Mouse (Mus musculus): Measurements from ENCODE around the gene Mzf1. TPM values are rescaled to one million over a fixed set of nuclear protein-coding genes. Genes with fewer than 3 reads are reported as not detected.

Mzf1 gene
- polyA plus RNA-seq, 2 experiments: 2.5 to 5.3 TPM

- DNase-seq (ENCODE audit: low spot score): no peak
- Histone ChIP-seq H3K9ac (ENCODE audit: low read depth, low read length, severe bottlenecking) (peak overlapping the region; percentile 69), H3K27me3 (ENCODE audit: control insufficient read depth, insufficient read depth, low read length) (peaks cover 31% of the 10 kb centered on the region), H3K36me3 (ENCODE audit: control insufficient read depth, insufficient read depth, low read length) (no peaks in the 10 kb centered on the region), H3K4me1 (ENCODE audit: control insufficient read depth, insufficient read depth, low read length) (peaks cover 11% of the 10 kb centered on the region), H3K9me3 (ENCODE audit: control insufficient read depth, low read length) (no peaks in the 10 kb centered on the region), H3K4me2 (replicated peaks; ENCODE audit: low read depth, low read length, severe bottlenecking) (peak overlapping the region; percentile 95), H3K27ac (replicated peaks; ENCODE audit: low read depth, low read length) (no peak overlapping the region), H3K4me3 (replicated peaks; ENCODE audit: low read length) (peak overlapping the region; percentile 45)
- ATAC-seq (ENCODE audit: low FRiP score, low read depth): no peak
- WGBS: 4% methylated on average over 19 of the region's 23 CpGs
- no peak for TF ChIP-seq POLR2A (IDR thresholded peaks at IDR 0.05; ENCODE audit: borderline replicate concordance, extremely low read depth, insufficient read depth, insufficient read length)
Observed at GRCm38 (mm10) chr7:13044254-13044625, 10.3 kb downstream of the Mzf1 start.

- H3K9ac ChIP-seq (ENCODE audit: low read depth, low read length, severe bottlenecking): peak overlapping the region; percentile 69
- peaks cover 31% of the 10 kb centered on the region for H3K27me3 ChIP-seq (ENCODE audit: control insufficient read depth, insufficient read depth, low read length)
- 5% methylated on average over 86 of the region's 88 CpGs for WGBS
- no peak for DNase-seq (ENCODE audit: low spot score)
- H3K4me2 ChIP-seq (replicated peaks; ENCODE audit: low read depth, low read length, severe bottlenecking): peak overlapping the region; percentile 95
- no peaks in the 10 kb centered on the region for H3K36me3 ChIP-seq (ENCODE audit: control insufficient read depth, insufficient read depth, low read length)
- H3K4me1 ChIP-seq (ENCODE audit: control insufficient read depth, insufficient read depth, low read length): peaks cover 15% of the 10 kb centered on the region
- no peaks in the 10 kb centered on the region for H3K9me3 ChIP-seq (ENCODE audit: control insufficient read depth, low read length)
- H3K4me3 ChIP-seq (replicated peaks; ENCODE audit: low read length): peak overlapping the region; percentile 45
- no peak overlapping the region for H3K27ac ChIP-seq (replicated peaks; ENCODE audit: low read depth, low read length)
- peak; percentile 21 for ATAC-seq (ENCODE audit: low FRiP score, low read depth)
- TF ChIP-seq POLR2A (IDR thresholded peaks at IDR 0.05; ENCODE audit: borderline replicate concordance, extremely low read depth, insufficient read depth, insufficient read length): no peak
Observed at GRCm38 (mm10) chr7:13043445-13044253, 10.9 kb downstream of the Mzf1 start.

GRCm38 (mm10) chr7:13043120-13043444 is 11.5 kb downstream of the Mzf1 start:
- peak overlapping the region; percentile 95 for H3K4me2 ChIP-seq (replicated peaks; ENCODE audit: low read depth, low read length, severe bottlenecking)
- peaks cover 15% of the 10 kb centered on the region for H3K4me1 ChIP-seq (ENCODE audit: control insufficient read depth, insufficient read depth, low read length)
- peak overlapping the region; percentile 69; the same call in 1 of the 2 replicates for H3K9ac ChIP-seq (ENCODE audit: low read depth, low read length, severe bottlenecking)
- TF ChIP-seq POLR2A (IDR thresholded peaks at IDR 0.05; ENCODE audit: borderline replicate concordance, extremely low read depth, insufficient read depth, insufficient read length): no peak
- H3K36me3 ChIP-seq (ENCODE audit: control insufficient read depth, insufficient read depth, low read length): no peaks in the 10 kb centered on the region
- ATAC-seq (ENCODE audit: low FRiP score, low read depth) (no peak), DNase-seq (ENCODE audit: low spot score) (no peak)
- H3K27ac ChIP-seq (replicated peaks; ENCODE audit: low read depth, low read length): no peak overlapping the region
- 45% methylated on average over 16 of the region's 16 CpGs for WGBS
- H3K4me3 ChIP-seq (replicated peaks; ENCODE audit: low read length): peak overlapping the region; percentile 45
- peaks cover 31% of the 10 kb centered on the region for H3K27me3 ChIP-seq (ENCODE audit: control insufficient read depth, insufficient read depth, low read length)
- no peaks in the 10 kb centered on the region for H3K9me3 ChIP-seq (ENCODE audit: control insufficient read depth, low read length)

GRCm38 (mm10) chr7:13042511-13042910 is 12.1 kb downstream of the Mzf1 start:
- peaks cover 31% of the 10 kb centered on the region for H3K27me3 ChIP-seq (ENCODE audit: control insufficient read depth, insufficient read depth, low read length)
- no peak for TF ChIP-seq POLR2A (IDR thresholded peaks at IDR 0.05; ENCODE audit: borderline replicate concordance, extremely low read depth, insufficient read depth, insufficient read length)
- no peak for ATAC-seq (ENCODE audit: low FRiP score, low read depth)

GRCm38 (mm10) chr7:13041256-13041655 is 13.3 kb downstream of the Mzf1 start:
- Histone ChIP-seq H3K4me2 (replicated peaks; ENCODE audit: low read depth, low read length, severe bottlenecking) (no peak overlapping the region), H3K9me3 (ENCODE audit: control insufficient read depth, low read length) (no peaks in the 10 kb centered on the region), H3K9ac (ENCODE audit: low read depth, low read length, severe bottlenecking) (no peak overlapping the region), H3K4me1 (ENCODE audit: control insufficient read depth, insufficient read depth, low read length) (peaks cover 23% of the 10 kb centered on the region), H3K36me3 (ENCODE audit: control insufficient read depth, insufficient read depth, low read length) (peaks cover 4% of the 10 kb centered on the region), H3K4me3 (replicated peaks; ENCODE audit: low read length) (no peak overlapping the region), H3K27me3 (ENCODE audit: control insufficient read depth, insufficient read depth, low read length) (peaks cover 31% of the 10 kb centered on the region), H3K27ac (replicated peaks; ENCODE audit: low read depth, low read length) (no peak overlapping the region)
- ATAC-seq (ENCODE audit: low FRiP score, low read depth) (no peak), DNase-seq (ENCODE audit: low spot score) (no peak)
- WGBS: 75% methylated on average over 1 of the region's 1 CpGs
- no peak for TF ChIP-seq POLR2A (IDR thresholded peaks at IDR 0.05; ENCODE audit: borderline replicate concordance, extremely low read depth, insufficient read depth, insufficient read length)

More at GRCm38 (mm10) chr7:13042511-13042910, 12.1 kb downstream of the Mzf1 start:
- no peak overlapping the region for H3K9ac ChIP-seq (ENCODE audit: low read depth, low read length, severe bottlenecking)
- peaks cover 15% of the 10 kb centered on the region for H3K4me1 ChIP-seq (ENCODE audit: control insufficient read depth, insufficient read depth, low read length)
- H3K4me3 ChIP-seq (replicated peaks; ENCODE audit: low read length): no peak overlapping the region
- WGBS: 84% methylated on average over 6 of the region's 6 CpGs
- no peak for DNase-seq (ENCODE audit: low spot score)
- no peaks in the 10 kb centered on the region for H3K36me3 ChIP-seq (ENCODE audit: control insufficient read depth, insufficient read depth, low read length)
- no peak overlapping the region for H3K4me2 ChIP-seq (replicated peaks; ENCODE audit: low read depth, low read length, severe bottlenecking)
- no peak overlapping the region for H3K27ac ChIP-seq (replicated peaks; ENCODE audit: low read depth, low read length)
- no peaks in the 10 kb centered on the region for H3K9me3 ChIP-seq (ENCODE audit: control insufficient read depth, low read length)

Data from limb, embryonic 14.5 days (tissue).